Mouse (Mus musculus): ENCODE results near the gene Usp7. TPM values are rescaled to one million over a fixed set of nuclear protein-coding genes. Genes with fewer than 3 reads are reported as not detected.

The Usp7 gene
- polyA plus RNA-seq, 1 experiment from 2014 or later: 33.2 TPM

- Histone ChIP-seq H3K4me3 (no peak overlapping the region), H3K9me3 (no peaks in the 10 kb centered on the region), H3K4me2 (no peak overlapping the region), H3K4me1 (no peaks in the 10 kb centered on the region), H3K27me3 (no peaks in the 10 kb centered on the region), H3K9ac (no peak overlapping the region), H3K36me3 (no peaks in the 10 kb centered on the region), H3K27ac (no peak overlapping the region)
- ATAC-seq (ENCODE audit: insufficient number of reproducible peaks, insufficient read depth, low FRiP score, low TSS enrichment, low read depth): no peak
- 84% methylated on average over 4 of the region's 4 CpGs for WGBS
Observed at GRCm38 (mm10) chr16:8678676-8679075, 113.4 kb downstream of the Usp7 start.

- Histone ChIP-seq H3K4me2 (no peak overlapping the region), H3K36me3 (no peaks in the 10 kb centered on the region), H3K27me3 (peaks cover 4% of the 10 kb centered on the region), H3K27ac (no peak overlapping the region), H3K4me1 (no peaks in the 10 kb centered on the region), H3K9me3 (no peaks in the 10 kb centered on the region), H3K9ac (no peak overlapping the region), H3K4me3 (no peak overlapping the region)
- ATAC-seq (ENCODE audit: insufficient number of reproducible peaks, insufficient read depth, low FRiP score, low TSS enrichment, low read depth): no peak
- WGBS: 53% methylated on average over 5 of the region's 5 CpGs
Observed at GRCm38 (mm10) chr16:8678035-8678434, 114.1 kb downstream of the Usp7 start.

GRCm38 (mm10) chr16:8676800-8677199 is 115.3 kb downstream of the Usp7 start:
- Histone ChIP-seq H3K4me2 (no peak overlapping the region), H3K4me1 (no peaks in the 10 kb centered on the region), H3K9me3 (no peaks in the 10 kb centered on the region), H3K9ac (no peak overlapping the region), H3K27ac (no peak overlapping the region), H3K36me3 (no peaks in the 10 kb centered on the region), H3K27me3 (peaks cover 9% of the 10 kb centered on the region), H3K4me3 (no peak overlapping the region)
- WGBS: 51% methylated on average over 4 of the region's 4 CpGs
- no peak for ATAC-seq (ENCODE audit: insufficient number of reproducible peaks, insufficient read depth, low FRiP score, low TSS enrichment, low read depth)

GRCm38 (mm10) chr16:8676228-8676627 is 115.9 kb downstream of the Usp7 start:
- Histone ChIP-seq H3K9me3 (no peaks in the 10 kb centered on the region), H3K27ac (no peak overlapping the region), H3K4me3 (no peak overlapping the region), H3K9ac (no peak overlapping the region), H3K36me3 (no peaks in the 10 kb centered on the region), H3K4me2 (no peak overlapping the region), H3K4me1 (no peaks in the 10 kb centered on the region), H3K27me3 (peaks cover 9% of the 10 kb centered on the region)
- 75% methylated on average over 2 of the region's 2 CpGs for WGBS
- ATAC-seq (ENCODE audit: insufficient number of reproducible peaks, insufficient read depth, low FRiP score, low TSS enrichment, low read depth): no peak

- Histone ChIP-seq H3K9me3 (no peaks in the 10 kb centered on the region), H3K27ac (no peak overlapping the region), H3K27me3 (peaks cover 9% of the 10 kb centered on the region), H3K4me1 (peaks cover 5% of the 10 kb centered on the region), H3K4me3 (no peak overlapping the region), H3K36me3 (no peaks in the 10 kb centered on the region), H3K9ac (no peak overlapping the region), H3K4me2 (no peak overlapping the region)
- no peak for ATAC-seq (ENCODE audit: insufficient number of reproducible peaks, insufficient read depth, low FRiP score, low TSS enrichment, low read depth)
- WGBS: 84% methylated on average over 8 of the region's 8 CpGs
Observed at GRCm38 (mm10) chr16:8675559-8675958, 116.5 kb downstream of the Usp7 start.

- 4% methylated on average over 8 of the region's 8 CpGs for WGBS
- peaks cover 19% of the 10 kb centered on the region for H3K4me1 ChIP-seq
- no peak for ATAC-seq (ENCODE audit: insufficient number of reproducible peaks, insufficient read depth, low FRiP score, low TSS enrichment, low read depth)
- no peak overlapping the region for H3K4me2 ChIP-seq
- H3K4me3 ChIP-seq: no peak overlapping the region
- H3K36me3 ChIP-seq: no peaks in the 10 kb centered on the region
- no peak overlapping the region for H3K27ac ChIP-seq
- no peak overlapping the region for H3K9ac ChIP-seq
- peaks cover 9% of the 10 kb centered on the region for H3K27me3 ChIP-seq
- no peaks in the 10 kb centered on the region for H3K9me3 ChIP-seq
Observed at GRCm38 (mm10) chr16:8674165-8674564, 117.9 kb downstream of the Usp7 start.

- no peak overlapping the region for H3K27ac ChIP-seq
- no peak overlapping the region for H3K4me3 ChIP-seq
- no peak overlapping the region for H3K4me2 ChIP-seq
- H3K36me3 ChIP-seq: no peaks in the 10 kb centered on the region
- peaks cover 22% of the 10 kb centered on the region for H3K4me1 ChIP-seq
- H3K9me3 ChIP-seq: no peaks in the 10 kb centered on the region
- 61% methylated on average over 6 of the region's 6 CpGs for WGBS
- H3K27me3 ChIP-seq: peaks cover 9% of the 10 kb centered on the region
- no peak for ATAC-seq (ENCODE audit: insufficient number of reproducible peaks, insufficient read depth, low FRiP score, low TSS enrichment, low read depth)
- no peak overlapping the region for H3K9ac ChIP-seq
Observed at GRCm38 (mm10) chr16:8673343-8673742, 118.8 kb downstream of the Usp7 start.

GRCm38 (mm10) chr16:8672811-8673210 is 119.3 kb downstream of the Usp7 start:
- Histone ChIP-seq H3K9ac (no peak overlapping the region), H3K27me3 (peaks cover 9% of the 10 kb centered on the region), H3K4me2 (0 out of 2 replicates have a peak overlapping the region, but pooled peaks have one; percentile 80), H3K36me3 (no peaks in the 10 kb centered on the region), H3K9me3 (no peaks in the 10 kb centered on the region), H3K4me1 (peaks cover 24% of the 10 kb centered on the region), H3K4me3 (no peak overlapping the region), H3K27ac (no peak overlapping the region)
- no peak for ATAC-seq (ENCODE audit: insufficient number of reproducible peaks, insufficient read depth, low FRiP score, low TSS enrichment, low read depth)

GRCm38 (mm10) chr16:8672350-8672687 is 119.8 kb downstream of the Usp7 start:
- H3K27me3 ChIP-seq: peaks cover 9% of the 10 kb centered on the region
- under 1% methylated on average over 18 of the region's 18 CpGs for WGBS

GRCm38 (mm10) chr16:8671551-8672349 is 120.4 kb downstream of the Usp7 start, which contains the start of gene Carhsp1:
Gene Carhsp1, minus strand, starts transcription at chr16:8672155.
- H3K36me3 ChIP-seq: no peaks in the 10 kb centered on the region
- ATAC-seq (ENCODE audit: insufficient number of reproducible peaks, insufficient read depth, low FRiP score, low TSS enrichment, low read depth): peak; percentile 84
- H3K9ac ChIP-seq: peak within 1 kb of the TSS; percentile 76
- H3K4me3 ChIP-seq: peak within 1 kb of the TSS; percentile 76
- H3K4me1 ChIP-seq: peaks cover 29% of the 10 kb centered on the region
- H3K27ac ChIP-seq: peak within 1 kb of the TSS; percentile 80
- peak within 1 kb of the TSS; percentile 80 for H3K4me2 ChIP-seq
- under 1% methylated on average over 67 of the region's 67 CpGs for WGBS
- H3K27me3 ChIP-seq: peaks cover 9% of the 10 kb centered on the region
- H3K9me3 ChIP-seq: no peaks in the 10 kb centered on the region

More at GRCm38 (mm10) chr16:8672350-8672687, 119.8 kb downstream of the Usp7 start:
- no peak for ATAC-seq (ENCODE audit: insufficient number of reproducible peaks, insufficient read depth, low FRiP score, low TSS enrichment, low read depth)
- no peaks in the 10 kb centered on the region for H3K9me3 ChIP-seq
- peak overlapping the region; percentile 76 for H3K4me3 ChIP-seq
- H3K36me3 ChIP-seq: no peaks in the 10 kb centered on the region
- H3K27ac ChIP-seq: no peak overlapping the region
- H3K4me1 ChIP-seq: peaks cover 29% of the 10 kb centered on the region
- H3K4me2 ChIP-seq: peak overlapping the region; percentile 80
- peak overlapping the region; percentile 76; the same call in 1 of the 2 replicates for H3K9ac ChIP-seq

- peak overlapping the region; percentile 76 for H3K4me3 ChIP-seq
- H3K4me1 ChIP-seq: peaks cover 37% of the 10 kb centered on the region
- peak overlapping the region; percentile 80 for H3K4me2 ChIP-seq
- H3K27me3 ChIP-seq: peaks cover 9% of the 10 kb centered on the region
- H3K27ac ChIP-seq: 0 out of 2 replicates have a peak overlapping the region, but pooled peaks have one; percentile 4
- peak overlapping the region; percentile 76 for H3K9ac ChIP-seq
- no peaks in the 10 kb centered on the region for H3K36me3 ChIP-seq
- no peak for ATAC-seq (ENCODE audit: insufficient number of reproducible peaks, insufficient read depth, low FRiP score, low TSS enrichment, low read depth)
- no peaks in the 10 kb centered on the region for H3K9me3 ChIP-seq
- 6% methylated on average over 15 of the region's 15 CpGs for WGBS
Observed at GRCm38 (mm10) chr16:8670041-8671035, 121.8 kb downstream of the Usp7 start.
